In genomic region chr6:140354082-140354481, GRCm38 (mm10) we compare ENCODE assay signal across 27 mouse cellular contexts.
DNase-seq lines count a peak whose midpoint lies in the region; TF ChIP-seq lines count a peak whose summit lies in the region.
"Had no signal": no experiment of that assay in that cellular context is flagged by ENCODE, and none has a peak within 500 bp of the region (broad histone marks: within the 10 kb centered on the region; RNA-seq: fewer than 3 reads in every experiment).

No protein-coding gene starts in this region.

- no peak for TF ChIP-seq POLR2A in myocyte (IDR thresholded peaks at IDR 0.05; ENCODE audit: insufficient read length, low read depth)

- no peak overlapping the region for H3ac ChIP-seq in myocyte (ENCODE audit: control insufficient read depth, insufficient read length)

- DNase-seq in 3T3-L1 (ENCODE audit: low read depth, low spot score): peak; percentile 49
- DNase-seq in brain, adult 2 months (ENCODE audit: low read depth, low spot score): peak; percentile 22
- DNase-seq in lung, postnatal 10 days: peak; percentile 57
- DNase-seq in frontal cortex, adult 2 months (ENCODE audit: extremely low spot score in 1 of 2, low spot score in 1 of 2): no peak
- no peak for DNase-seq in right cerebral cortex, adult 2 months (ENCODE audit: low spot score in 2 of 2)
- DNase-seq: adrenal gland, postnatal 10 days; cerebellum, adult 18-20 months; cerebellum, postnatal 10 days; forebrain, postnatal 0 days; heart, postnatal 4 days; kidney, adult 8-10 months; kidney, postnatal 4 days; left cerebral cortex, postnatal 4 days; liver, postnatal 0 days; retina, postnatal 1 day; right cerebral cortex, postnatal 25 days had no signal

- no peaks in the 10 kb centered on the region for H3K36me3 ChIP-seq in myocyte (ENCODE audit: control insufficient read depth, insufficient read depth)
- H3K36me3 ChIP-seq: embryonic facial prominence, embryonic 13.5 days; G1E; heart, embryonic 10.5 days; hindbrain, embryonic 13.5 days; liver, embryonic 12.5 days; midbrain, embryonic 13.5 days; neural tube, embryonic 15.5 days; stomach, embryonic 15.5 days had no signal

- no peaks in the 10 kb centered on the region for H3K79me2 ChIP-seq in myocyte (ENCODE audit: control insufficient read depth, insufficient read depth)

- no peak overlapping the region for H3K4me3 ChIP-seq in myocyte
- H3K4me3 ChIP-seq: embryonic facial prominence, embryonic 13.5 days; erythroblast, embryonic 14.5 days; heart, embryonic 10.5 days; hindbrain, embryonic 13.5 days; liver, embryonic 12.5 days; midbrain, embryonic 13.5 days; neural tube, embryonic 15.5 days; stomach, embryonic 15.5 days had no signal

- no peaks in the 10 kb centered on the region for H3K27me3 ChIP-seq in myocyte (ENCODE audit: control insufficient read depth, insufficient read depth, insufficient read length)
- H3K27me3 ChIP-seq: embryonic facial prominence, embryonic 13.5 days; hindbrain, embryonic 13.5 days; liver, embryonic 12.5 days; megakaryocyte, embryonic 14.5 days; midbrain, embryonic 13.5 days; neural tube, embryonic 15.5 days; stomach, embryonic 15.5 days had no signal

- H3K4me2 ChIP-seq in myocyte (ENCODE audit: low read depth): peak overlapping the region; percentile 20
- H3K4me2 ChIP-seq: embryonic facial prominence, embryonic 13.5 days; hindbrain, embryonic 13.5 days; liver, embryonic 12.5 days; midbrain, embryonic 13.5 days; neural tube, embryonic 15.5 days; stomach, embryonic 15.5 days had no signal

TF ChIP-seq in myocyte, 11 proteins besides CTCF, POLR2A, EP300 and RAD21:
- TF ChIP-seq MYOG (IDR thresholded peaks at IDR 0.05; ENCODE audit: control insufficient read depth in 1 of 3, insufficient read depth in 1 of 3, insufficient read length in 2 of 3, low read depth in 2 of 3) (no peak), POLR2AphosphoS2 (IDR thresholded peaks at IDR 0.05; ENCODE audit: insufficient read length, low read depth) (no peak), E2F4 (IDR thresholded peaks at IDR 0.05; ENCODE audit: insufficient read depth) (no peak), REST (IDR thresholded peaks at IDR 0.05; ENCODE audit: insufficient read depth, insufficient read length) (no peak), SRF (IDR thresholded peaks at IDR 0.05; ENCODE audit: control insufficient read depth, insufficient read length, low read depth) (no peak), CEBPB (IDR thresholded peaks at IDR 0.05; ENCODE audit: insufficient read depth, poor library complexity, severe bottlenecking) (no peak), MAX (IDR thresholded peaks at IDR 0.05; ENCODE audit: low read depth) (no peak), TCF3 (IDR thresholded peaks at IDR 0.05; ENCODE audit: insufficient read length, low read depth) (no peak), TCF12 (IDR thresholded peaks at IDR 0.05; ENCODE audit: insufficient read depth, poor library complexity, severe bottlenecking) (no peak), USF1 (IDR thresholded peaks at IDR 0.05; ENCODE audit: low read depth) (no peak), MYOD1 (IDR thresholded peaks at IDR 0.05; ENCODE audit: control insufficient read depth in 1 of 3, insufficient read length in 2 of 3, low read depth in 2 of 3) (no peak)

Comparison
In these comparisons a context has a peak if more than half of its experiments do, and no peak if none do; other contexts are left out.
1. DNase-seq: peak in 3T3-L1 (single experiment), brain, adult 2 months (single experiment) and lung, postnatal 10 days (single experiment); none in frontal cortex, adult 2 months (0 of 2) and right cerebral cortex, adult 2 months (0 of 2).